Comparison of ENCODE assay signal across 18 mouse cellular contexts in genomic region chr9:73896210-73896609, GRCm38 (mm10).
DNase-seq lines count a peak whose midpoint lies in the region; ATAC-seq and TF ChIP-seq lines count a peak whose summit lies in the region.
"Had no signal": no experiment of that assay in that cellular context is flagged by ENCODE, and none has a peak within 500 bp of the region (broad histone marks: within the 10 kb centered on the region; RNA-seq: fewer than 3 reads in every experiment).

No protein-coding gene starts in this region.

- 76% methylated on average over 3 of the region's 3 CpGs for WGBS in hindbrain, embryonic 14.5 days
- WGBS in hindbrain, embryonic 12.5 days = 81% methylated on average over 3 of the region's 3 CpGs
- WGBS in neural tube, embryonic 14.5 days = 62% methylated on average over 3 of the region's 3 CpGs

- no peak overlapping the region for H3K9ac ChIP-seq in hindbrain, embryonic 14.5 days
- no peak overlapping the region for H3K9ac ChIP-seq in hindbrain, embryonic 12.5 days
- H3K9ac ChIP-seq in neural tube, embryonic 14.5 days (replicated peaks; ENCODE audit: low read depth, low read length) = no peak overlapping the region
- H3K9ac ChIP-seq: hindbrain, embryonic 15.5 days; limb, embryonic 13.5 days; liver, embryonic 14.5 days; lung, embryonic 15.5 days had no signal

- DNase-seq in hindbrain, embryonic 14.5 days (ENCODE audit: low spot score) = no peak
- DNase-seq in neural tube, embryonic 10.5 days (ENCODE audit: extremely low spot score, low spot score) = no peak
- DNase-seq in brain, embryonic 14.5 days (ENCODE audit: low read depth) = peak; percentile 13
- DNase-seq in telencephalon, adult 2 months (ENCODE audit: low read depth, low spot score) = peak; percentile 36
- no peak for DNase-seq in cerebellum, postnatal 36 days
- DNase-seq: adrenal gland, postnatal 10 days; cerebellum, adult 11-12 months; cerebellum, postnatal 25 days; kidney, adult 18-20 months; lung, postnatal 4 days had no signal

- H3K27me3 ChIP-seq in hindbrain, embryonic 14.5 days (ENCODE audit: control insufficient read depth, insufficient read depth, low read length) = no peaks in the 10 kb centered on the region
- H3K27me3 ChIP-seq in hindbrain, embryonic 12.5 days = no peaks in the 10 kb centered on the region
- no peaks in the 10 kb centered on the region for H3K27me3 ChIP-seq in neural tube, embryonic 14.5 days (ENCODE audit: control insufficient read depth, insufficient read depth, low read length)
- H3K27me3 ChIP-seq: hindbrain, embryonic 15.5 days; limb, embryonic 13.5 days; lung, embryonic 15.5 days had no signal

- no peak overlapping the region for H3K4me2 ChIP-seq in hindbrain, embryonic 14.5 days (replicated peaks)
- H3K4me2 ChIP-seq in hindbrain, embryonic 12.5 days (replicated peaks) = no peak overlapping the region
- H3K4me2 ChIP-seq in neural tube, embryonic 14.5 days (ENCODE audit: low read depth, low read length) = no peak overlapping the region
- H3K4me2 ChIP-seq: hindbrain, embryonic 15.5 days; limb, embryonic 13.5 days; lung, embryonic 15.5 days had no signal

- no peaks in the 10 kb centered on the region for H3K4me1 ChIP-seq in hindbrain, embryonic 14.5 days (replicated peaks; ENCODE audit: control insufficient read depth, insufficient read depth, low read length)
- no peaks in the 10 kb centered on the region for H3K4me1 ChIP-seq in hindbrain, embryonic 12.5 days
- peaks cover 3% of the 10 kb centered on the region; the same call in 1 of the 2 replicates for H3K4me1 ChIP-seq in neural tube, embryonic 14.5 days (ENCODE audit: control insufficient read depth, insufficient read depth, low read length)
- H3K4me1 ChIP-seq: heart, embryonic 10.5 days; hindbrain, embryonic 15.5 days; limb, embryonic 13.5 days; lung, embryonic 15.5 days had no signal

- H3K27ac ChIP-seq in hindbrain, embryonic 14.5 days = no peak overlapping the region
- no peak overlapping the region for H3K27ac ChIP-seq in hindbrain, embryonic 12.5 days
- H3K27ac ChIP-seq in neural tube, embryonic 14.5 days (ENCODE audit: low read depth, low read length) = no peak overlapping the region
- H3K27ac ChIP-seq: heart, embryonic 10.5 days; hindbrain, embryonic 15.5 days; kidney, postnatal 0 days; limb, embryonic 13.5 days; liver, embryonic 14.5 days; lung, embryonic 15.5 days had no signal

- no peak for TF ChIP-seq POLR2A in brain, embryonic 14.5 days (IDR thresholded peaks at IDR 0.05; ENCODE audit: borderline replicate concordance, extremely low read depth, insufficient read depth, insufficient read length, poor library complexity, severe bottlenecking)

- TF ChIP-seq CTCF in brain, embryonic 14.5 days (IDR thresholded peaks at IDR 0.05; ENCODE audit: borderline replicate concordance, extremely low read depth, insufficient read depth, insufficient read length) = no peak

- no peak overlapping the region for H3K4me3 ChIP-seq in hindbrain, embryonic 14.5 days (replicated peaks; ENCODE audit: low read length)
- H3K4me3 ChIP-seq in hindbrain, embryonic 12.5 days = no peak overlapping the region
- H3K4me3 ChIP-seq in neural tube, embryonic 14.5 days (ENCODE audit: low read depth, low read length) = no peak overlapping the region
- H3K4me3 ChIP-seq: heart, embryonic 10.5 days; hindbrain, embryonic 15.5 days; limb, embryonic 13.5 days; lung, embryonic 15.5 days had no signal

- H3K36me3 ChIP-seq in hindbrain, embryonic 14.5 days (replicated peaks; ENCODE audit: control insufficient read depth, insufficient read depth) = no peaks in the 10 kb centered on the region
- no peaks in the 10 kb centered on the region for H3K36me3 ChIP-seq in hindbrain, embryonic 12.5 days
- H3K36me3 ChIP-seq in neural tube, embryonic 14.5 days (ENCODE audit: control insufficient read depth, insufficient read depth, low read length) = no peaks in the 10 kb centered on the region
- H3K36me3 ChIP-seq: hindbrain, embryonic 15.5 days; limb, embryonic 13.5 days; lung, embryonic 15.5 days had no signal

- ATAC-seq in hindbrain, embryonic 14.5 days (ENCODE audit: low FRiP score) = peak; percentile 21; the same call in 1 of the 2 replicates
- ATAC-seq in hindbrain, embryonic 12.5 days (ENCODE audit: low FRiP score) = no peak
- ATAC-seq in neural tube, embryonic 14.5 days (ENCODE audit: low read depth) = peak; percentile 61; the same call in 1 of the 2 replicates

- H3K9me3 ChIP-seq in hindbrain, embryonic 14.5 days (ENCODE audit: control insufficient read depth, low read length) = peaks cover 4% of the 10 kb centered on the region; the same call in 1 of the 2 replicates
- no peaks in the 10 kb centered on the region; the same call in 1 of the 2 replicates for H3K9me3 ChIP-seq in hindbrain, embryonic 12.5 days (replicated peaks)
- H3K9me3 ChIP-seq in neural tube, embryonic 14.5 days (ENCODE audit: control insufficient read depth, low read length) = no peaks in the 10 kb centered on the region; the same call in 1 of the 2 replicates
- H3K9me3 ChIP-seq: heart, embryonic 10.5 days; lung, embryonic 15.5 days had no signal

Comparison
In these comparisons a context has a peak if more than half of its experiments do, and no peak if none do; other contexts are left out.
1. DNase-seq: peak in brain, embryonic 14.5 days (single experiment) and telencephalon, adult 2 months (single experiment); none in hindbrain, embryonic 14.5 days (single experiment), neural tube, embryonic 10.5 days (single experiment) and cerebellum, postnatal 36 days (0 of 2).